Mouse (Mus musculus) right cerebral cortex, postnatal 36 days (tissue): Measurements from ENCODE around the gene Tspan17.

Experiments used
- DNase-seq, 2 experiments: peaks; one replicate each; pipeline ENCODE4 v3.0.0; 2022; ENCODE audit warnings: low spot score in 2 of 2, mixed read lengths in 1 of 2

Tspan17 gene

DNA sequence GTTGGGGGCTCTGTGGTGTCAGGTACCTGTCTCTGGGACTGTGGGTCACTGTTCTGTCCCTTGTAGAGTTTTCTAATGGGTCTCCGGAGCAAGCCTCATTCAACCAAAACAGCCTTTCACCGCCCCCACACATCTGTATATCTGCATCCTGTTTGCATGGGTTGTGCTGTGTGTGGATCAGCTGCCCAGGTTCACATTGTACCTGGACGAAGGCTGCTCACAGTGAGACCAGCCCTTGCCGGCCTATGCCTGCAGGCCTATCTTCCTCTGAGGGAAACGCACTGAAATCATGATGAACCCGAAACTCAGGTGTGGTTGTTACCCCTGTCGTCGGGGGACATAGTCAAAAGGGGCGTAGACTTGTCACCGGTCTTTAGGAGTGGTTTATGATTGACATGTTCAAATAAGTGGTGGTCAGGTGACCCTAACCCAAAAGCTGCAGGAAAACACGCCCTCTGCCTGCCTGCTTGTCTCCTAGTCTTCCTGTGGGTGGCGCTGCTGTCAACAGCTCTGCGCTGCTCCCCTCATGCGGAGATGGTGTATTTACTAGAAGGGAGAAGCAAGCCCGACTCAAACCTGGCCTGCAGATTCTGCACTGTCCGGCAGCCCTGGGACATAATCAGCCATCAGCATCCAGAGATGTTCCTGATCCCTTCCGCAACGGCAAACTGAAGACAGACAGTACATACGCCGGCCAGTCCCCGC, 16.1 kb downstream of the Tspan17 start:
- no peak for DNase-seq

DNA sequence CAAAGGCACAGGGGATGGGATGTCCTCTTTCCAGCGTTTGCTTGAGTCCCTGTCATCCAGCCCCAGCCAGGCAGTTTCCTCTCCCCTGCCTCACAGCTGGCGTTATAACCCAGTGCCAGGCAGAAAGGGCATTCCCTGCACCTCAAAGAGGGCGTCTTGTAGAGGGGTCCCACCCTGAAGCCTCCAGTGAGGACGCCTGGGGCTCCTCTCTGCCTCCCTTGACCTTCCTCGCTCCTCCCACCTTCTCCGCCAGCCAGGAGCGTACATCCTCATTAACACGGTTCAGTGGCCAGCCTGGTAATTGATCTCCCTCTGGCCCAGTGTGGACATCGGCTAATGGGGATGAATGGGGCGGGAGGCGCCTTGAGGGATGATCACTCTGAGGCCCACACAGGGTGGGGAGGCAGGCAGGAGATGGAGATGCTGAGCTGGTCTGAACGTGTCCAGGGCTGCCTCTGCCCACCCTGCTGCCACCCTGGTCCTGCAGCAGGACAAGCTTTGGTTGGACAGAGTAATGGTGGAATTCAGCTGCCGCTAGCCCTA, 17.3 kb downstream of the Tspan17 start:
- no peak for DNase-seq

DNA sequence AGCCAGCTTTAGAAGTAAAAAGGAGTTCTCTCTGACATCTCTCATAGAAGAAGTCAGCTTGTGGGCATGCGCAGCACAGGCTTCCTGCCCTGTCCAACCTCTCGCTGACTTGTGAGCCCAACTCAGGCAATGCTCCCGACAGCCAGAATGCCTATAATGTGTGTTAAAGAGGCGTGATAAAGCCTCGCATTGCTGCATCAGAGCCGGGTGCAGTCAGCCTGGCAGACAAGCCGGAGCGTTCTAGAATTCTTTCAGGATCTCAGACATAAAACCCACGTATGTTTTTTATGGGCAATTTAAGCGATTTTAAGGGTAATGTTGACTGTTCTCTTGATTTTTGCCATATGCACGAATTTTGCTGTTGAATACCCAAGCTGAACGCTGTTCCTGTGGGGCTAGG, 18.9 kb downstream of the Tspan17 start:
- DNase-seq, result no peak

DNA sequence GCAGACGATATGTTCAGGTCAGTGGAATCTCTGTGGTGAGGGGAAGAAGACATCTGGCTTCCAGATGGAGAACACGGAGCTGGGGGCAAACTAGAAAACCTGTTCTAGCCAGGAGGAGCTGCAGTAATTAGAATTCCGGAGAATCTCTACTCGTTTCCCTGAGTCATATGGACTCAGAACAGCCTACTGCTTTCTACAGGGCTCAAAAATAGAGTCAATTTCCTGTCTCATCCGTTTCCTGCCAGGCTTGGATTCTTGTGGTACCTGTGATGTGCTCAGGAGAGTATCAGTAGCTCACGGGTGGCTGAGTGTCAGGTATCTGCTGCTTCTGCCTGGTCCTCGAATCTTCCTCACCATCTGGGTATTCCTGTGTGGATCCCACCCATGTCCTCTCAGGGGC, 22.3 kb downstream of the Tspan17 start:
- no peak for DNase-seq

DNA sequence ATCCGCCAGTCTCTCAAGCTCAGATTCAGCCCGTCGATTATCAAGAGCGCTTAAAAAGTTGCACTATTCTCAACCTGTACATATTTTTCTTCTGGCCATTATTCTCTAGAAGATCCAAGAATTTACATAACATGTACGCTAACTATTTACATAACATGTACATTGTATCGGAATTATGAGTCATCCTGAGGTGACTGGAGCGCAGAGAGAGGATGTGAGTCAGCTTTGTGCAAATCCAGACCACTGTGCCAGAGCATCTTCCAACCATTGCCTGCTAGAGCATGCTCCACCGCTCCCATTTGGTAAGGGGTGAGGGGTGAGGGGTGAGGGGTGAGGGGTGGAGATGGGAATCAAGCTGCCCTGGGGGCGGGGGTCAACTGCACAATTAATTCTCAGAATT, 24.2 kb downstream of the Tspan17 start:
- no peak for DNase-seq

DNA sequence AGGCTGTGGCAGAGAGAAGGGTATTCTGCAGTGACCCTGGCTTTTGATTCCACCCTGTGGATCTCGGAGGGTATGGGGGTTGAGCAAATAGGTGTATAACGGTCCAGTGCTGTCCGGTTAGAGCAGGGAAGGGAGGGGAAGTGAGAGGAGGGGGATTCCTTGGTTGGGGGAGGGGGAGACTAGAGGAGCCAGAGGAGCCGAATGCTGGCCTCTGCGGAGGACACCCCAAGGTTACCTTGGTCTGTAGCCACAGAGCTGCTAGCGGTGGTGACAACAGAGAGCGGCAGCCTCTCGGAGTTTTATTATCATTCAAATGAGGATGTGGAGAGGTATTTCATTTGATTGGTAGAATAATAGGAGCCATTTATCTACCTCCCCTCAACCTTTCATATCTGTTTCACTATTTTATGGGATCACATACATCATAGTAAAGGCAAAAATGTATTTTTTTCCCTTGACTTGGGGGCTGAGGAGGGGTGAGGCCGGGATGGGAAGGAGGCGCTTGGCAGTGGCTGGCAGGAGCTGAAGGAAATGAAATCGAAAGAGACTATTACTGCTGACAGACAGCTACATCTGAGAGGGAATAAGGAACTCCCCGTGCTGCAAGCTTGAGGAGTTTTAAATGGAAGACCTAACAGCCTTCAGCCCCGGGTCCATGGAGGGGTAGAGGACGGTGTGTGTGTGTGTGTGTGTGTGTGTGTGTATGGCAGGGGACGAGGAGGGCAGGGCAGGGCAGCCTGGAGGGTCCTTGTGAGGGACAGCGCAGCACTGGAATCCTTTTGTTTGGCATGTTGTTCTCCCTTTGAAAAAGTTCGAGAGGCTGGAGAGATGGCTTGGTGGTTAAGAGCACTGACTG, 29.4 kb downstream of the Tspan17 start:
- DNase-seq, result no peak

DNA sequence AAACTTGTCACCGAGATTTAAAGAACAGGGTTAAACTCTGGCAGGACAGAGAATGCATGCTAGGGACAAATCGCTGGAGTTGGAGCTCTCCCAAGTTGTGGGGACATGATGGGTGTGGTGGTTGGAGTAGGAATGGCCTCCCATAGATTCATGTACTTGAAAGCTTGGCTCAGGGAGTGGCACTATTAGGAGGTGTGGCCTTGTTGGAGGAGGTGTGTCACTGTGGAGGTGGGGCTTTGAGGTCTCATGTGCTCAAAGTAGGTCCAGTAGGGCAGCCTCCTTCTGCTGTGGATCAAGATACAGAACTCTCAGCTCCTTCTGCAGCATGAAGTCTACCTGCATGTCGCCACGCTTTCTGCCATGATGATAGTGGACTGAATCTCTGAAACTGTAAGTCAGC, 31.9 kb downstream of the Tspan17 start:
- no peak for DNase-seq

DNA sequence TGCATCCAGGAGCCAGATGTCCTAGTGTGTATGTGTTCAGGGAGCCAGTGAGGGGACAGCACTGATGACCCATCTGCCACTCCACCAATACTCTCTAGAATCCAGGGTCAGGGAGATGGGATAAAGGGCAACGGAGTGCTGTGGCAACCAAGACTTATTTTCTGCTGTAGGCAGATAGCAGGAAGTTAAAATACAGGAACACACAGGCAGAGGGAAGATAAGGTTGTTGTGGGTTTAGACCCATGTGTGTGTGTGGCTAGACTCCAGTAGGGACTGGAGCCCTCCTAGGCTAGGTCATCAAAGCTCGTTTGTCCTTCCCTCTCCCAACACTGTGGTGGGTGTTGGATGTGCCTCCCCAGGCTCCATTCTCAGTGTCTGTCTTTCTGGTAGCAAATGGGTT, 32.8 kb downstream of the Tspan17 start:
- no peak for DNase-seq

DNA sequence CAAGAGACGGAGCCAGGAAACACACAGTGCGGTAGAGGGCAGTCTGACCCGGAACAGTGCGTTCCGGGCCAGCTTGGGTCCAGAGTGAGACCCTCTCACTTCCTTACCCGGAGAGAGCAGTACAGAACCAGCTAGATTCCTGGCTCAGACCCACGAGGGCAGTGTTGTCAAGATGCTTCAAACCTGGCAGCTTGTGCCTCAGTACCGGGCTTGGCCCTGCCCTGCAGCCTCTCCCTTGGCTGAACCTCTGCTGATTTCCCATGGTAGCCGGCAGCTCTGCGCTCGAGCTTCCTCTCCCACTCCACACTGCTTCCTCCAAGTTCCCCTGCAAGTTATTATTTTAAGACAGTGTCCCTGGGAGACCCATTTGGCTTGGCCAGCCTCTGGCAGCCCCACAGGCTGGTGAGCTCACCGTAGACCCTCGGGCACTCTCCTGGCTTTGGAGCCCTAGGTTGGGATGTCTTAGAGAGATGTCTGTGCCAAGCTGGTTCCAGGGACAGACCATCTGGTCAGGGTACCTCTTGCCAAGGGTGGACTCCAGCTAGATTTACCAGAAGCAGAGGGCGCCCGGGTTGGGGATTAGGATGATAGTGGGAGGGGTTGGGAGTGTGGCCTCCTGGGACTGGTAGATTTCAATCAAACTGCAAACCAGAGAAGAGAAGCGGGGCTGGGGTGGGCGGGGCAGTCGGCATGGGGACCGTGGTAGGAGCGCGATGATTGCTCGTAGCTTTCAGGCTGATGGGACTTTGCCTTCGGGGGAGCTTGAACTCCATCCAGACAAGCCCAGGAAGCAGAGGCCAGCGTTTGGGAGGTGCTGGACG, 35.1 kb downstream of the Tspan17 start:
- DNase-seq, result no peak

DNA sequence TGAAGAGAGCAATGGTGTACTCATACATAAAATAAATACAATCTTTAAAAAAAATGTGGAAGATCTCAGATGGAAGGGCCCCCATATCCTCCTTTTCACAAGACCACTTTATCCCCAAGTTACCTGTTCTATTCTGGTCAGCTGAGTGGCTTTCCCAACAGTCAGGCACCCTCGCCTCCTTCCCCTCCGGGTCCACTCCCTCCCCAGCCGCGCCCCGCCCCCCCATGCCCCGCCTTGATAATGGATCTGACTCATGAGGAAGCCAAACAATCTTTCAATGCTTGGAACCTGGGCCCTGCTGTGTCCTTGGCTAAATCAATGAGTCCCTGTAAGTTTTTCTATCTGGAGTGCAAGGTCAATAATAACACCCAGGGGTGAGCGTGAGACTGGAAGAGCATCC, 38.8 kb downstream of the Tspan17 start:
- no peak for DNase-seq

DNA sequence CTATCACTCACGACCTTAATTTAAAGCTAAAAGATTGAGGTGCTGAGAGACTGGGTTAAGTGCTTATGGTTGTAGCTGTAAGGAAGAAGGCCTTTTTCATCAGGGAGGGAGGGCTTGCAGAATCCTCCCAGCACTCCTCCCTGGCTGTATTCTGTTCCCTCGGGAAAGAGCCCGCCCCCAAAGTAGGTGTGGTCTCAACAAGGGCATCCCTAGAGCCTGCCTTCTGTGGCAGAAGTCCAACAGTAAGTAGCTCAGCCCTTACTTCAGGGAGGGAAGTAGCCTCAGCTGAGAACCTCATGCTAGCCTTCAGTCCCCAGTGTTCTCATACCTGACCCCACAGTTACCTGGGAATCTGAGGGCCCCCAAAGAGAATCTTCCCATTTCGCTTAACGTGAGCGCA, 39.3 kb downstream of the Tspan17 start:
- DNase-seq, result no peak

DNA sequence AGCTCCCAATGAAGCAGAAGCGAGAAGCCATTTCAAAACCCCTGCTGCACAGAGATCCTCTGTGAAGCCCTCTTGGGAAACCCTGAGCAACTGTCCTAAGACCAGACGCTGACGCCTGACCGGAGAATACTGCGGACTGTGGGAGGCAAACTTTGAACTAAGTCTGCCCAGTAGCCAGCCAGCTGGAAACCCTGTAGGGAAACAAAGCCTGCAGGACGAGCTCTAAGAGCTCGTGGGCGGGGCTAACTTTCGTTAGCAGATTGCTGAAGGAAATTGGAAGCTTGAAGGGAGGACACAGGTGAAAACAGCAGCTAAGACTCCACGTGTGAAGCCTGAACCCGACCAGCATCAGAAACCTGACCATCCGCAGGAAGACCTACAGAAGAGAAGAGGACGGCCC, 40.3 kb downstream of the Tspan17 start:
- DNase-seq, result no peak

DNA sequence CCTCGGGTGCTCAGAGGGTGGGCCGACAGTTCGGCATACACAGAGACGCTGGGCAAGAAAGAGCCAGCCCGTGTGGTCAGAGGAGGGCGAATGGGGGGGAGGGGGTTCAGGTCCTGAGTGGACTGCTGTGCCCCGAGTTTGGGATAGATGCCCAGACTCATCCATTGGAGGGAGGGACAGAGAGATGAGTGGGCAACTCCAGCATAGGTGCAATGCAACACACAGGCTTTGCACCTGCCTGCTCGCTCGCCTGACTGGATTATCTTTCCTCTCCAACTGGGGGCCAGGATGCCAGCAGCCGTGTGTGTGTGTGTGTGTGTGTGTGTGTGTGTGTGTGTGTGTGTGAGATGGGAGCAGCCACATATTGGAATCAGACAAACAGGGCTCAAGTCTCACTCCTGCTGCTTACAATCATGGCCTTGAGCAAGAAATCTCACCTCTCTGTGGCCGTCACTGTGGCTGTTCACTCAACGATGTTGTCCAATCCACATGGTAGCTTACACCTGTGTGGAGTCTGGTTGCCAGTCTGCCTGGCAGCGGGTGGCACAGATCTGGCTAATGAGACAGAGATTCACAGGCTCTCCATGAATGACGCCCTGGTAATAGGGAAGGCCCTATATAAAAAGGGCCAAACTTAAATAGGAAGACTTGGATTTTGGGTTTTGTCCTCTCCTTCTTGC, 47.3 kb downstream of the Tspan17 start:
- no peak for DNase-seq

DNA sequence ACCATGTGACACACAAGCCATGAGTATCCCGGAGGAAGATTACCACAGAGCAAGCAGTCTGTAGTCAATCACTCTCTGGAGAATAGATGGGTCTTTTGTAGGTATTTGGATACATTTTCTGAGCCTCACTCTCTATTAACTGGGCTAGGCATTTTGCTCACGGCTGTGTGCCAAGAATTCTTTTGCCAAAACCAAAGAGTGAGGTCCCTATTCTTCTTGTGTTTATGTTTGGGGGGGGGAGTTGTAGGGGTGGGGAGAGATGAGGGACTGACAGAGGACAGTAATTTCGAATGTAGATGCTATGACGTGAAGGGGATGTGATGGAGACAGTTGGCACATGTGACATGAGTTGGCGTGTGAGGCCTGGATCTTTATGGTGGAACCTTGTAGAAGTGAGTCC, 47.9 kb downstream of the Tspan17 start:
- DNase-seq, result no peak

DNA sequence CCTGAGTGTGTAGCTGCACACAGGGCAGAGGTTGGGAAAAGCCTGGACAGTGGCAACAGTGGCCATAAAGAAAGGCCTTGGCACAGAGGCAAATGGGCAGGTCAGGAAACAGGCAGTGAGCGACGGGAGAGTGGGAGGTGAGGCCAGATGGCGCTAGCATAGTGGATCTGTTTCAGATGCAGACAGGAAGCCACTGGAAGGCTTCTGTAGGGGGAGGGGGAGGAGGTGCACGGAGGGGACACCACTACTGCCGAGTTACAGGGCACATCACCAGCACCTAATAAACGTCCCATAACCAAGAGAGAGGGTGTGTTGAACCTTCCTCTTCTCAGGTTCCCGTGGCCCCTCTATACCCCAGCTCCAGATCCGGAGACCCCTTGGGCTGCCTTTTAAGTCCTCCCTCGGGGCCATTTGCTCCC, 48.3 kb downstream of the Tspan17 start:
- peak; percentile 20 to 23 for DNase-seq

DNA sequence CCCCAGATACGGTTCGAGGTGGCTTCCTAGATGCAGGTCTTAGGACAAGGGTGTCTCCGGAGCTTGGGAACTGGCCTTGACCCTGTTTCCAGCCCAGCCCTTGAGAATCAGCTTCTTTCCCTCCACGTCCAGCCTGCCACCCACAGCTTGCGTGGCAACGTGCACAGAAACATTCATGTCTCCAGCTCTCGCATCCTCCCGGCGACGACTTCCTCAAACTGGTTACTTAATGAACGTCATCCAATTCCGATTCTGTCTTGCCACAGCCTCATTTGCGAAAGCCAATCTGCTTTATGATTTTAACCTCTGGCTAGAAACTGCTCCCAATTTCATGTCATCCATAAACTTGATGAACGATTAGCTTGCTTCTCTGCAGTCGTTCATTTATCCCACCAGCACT, 49.4 kb downstream of the Tspan17 start:
- no peak for DNase-seq

DNA sequence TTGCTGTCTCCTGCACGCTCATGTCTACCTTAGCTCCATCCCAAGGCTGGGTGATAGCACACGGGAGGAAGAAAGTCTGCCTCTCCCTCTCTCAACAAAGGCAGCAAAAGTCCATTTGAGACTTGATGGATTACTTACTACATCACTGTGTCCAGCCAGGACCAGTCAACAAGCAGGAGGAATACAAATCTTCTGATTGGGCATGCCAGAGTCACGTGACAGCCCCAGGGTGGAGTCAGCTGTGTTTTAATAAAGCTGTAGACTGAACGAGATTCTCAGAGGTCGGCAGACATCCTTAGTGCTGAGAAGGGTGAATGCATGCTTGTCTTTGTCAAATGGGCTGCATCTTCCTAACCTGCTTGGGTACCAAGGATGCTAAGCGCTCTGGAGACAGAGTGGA, 50.0 kb downstream of the Tspan17 start:
- no peak for DNase-seq

DNA sequence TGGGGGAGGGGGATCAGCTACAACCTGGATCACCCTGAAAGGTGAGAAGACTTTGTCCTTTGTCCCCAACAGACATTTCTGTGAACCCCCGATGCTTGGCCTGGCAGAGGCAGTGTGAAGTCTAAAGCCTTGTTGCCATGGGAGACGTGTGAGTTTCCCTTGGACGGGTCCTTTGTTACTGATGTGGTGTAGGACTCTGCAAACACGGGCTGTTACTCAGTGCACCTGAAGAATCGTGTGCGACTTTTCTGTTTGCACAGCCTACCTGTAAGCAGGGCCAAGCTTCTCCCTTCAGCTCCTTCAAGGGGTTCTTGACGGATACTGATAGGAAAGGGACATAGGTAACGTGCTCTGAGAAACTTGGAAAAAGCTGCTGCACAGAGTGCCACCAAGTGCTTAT, 55.4 kb downstream of the Tspan17 start:
- no peak for DNase-seq
